ENCODE assay signal across 8 mouse cellular contexts in genomic region chr11:72487739-72488138, GRCm38 (mm10). TPM values are rescaled to one million over a fixed set of nuclear protein-coding genes. Genes with fewer than 3 reads are reported as not detected.
DNase-seq lines count a peak whose midpoint lies in the region; ATAC-seq and TF ChIP-seq lines count a peak whose summit lies in the region.

No protein-coding gene starts in this region.

- H3K9me3 ChIP-seq in liver, embryonic 11.5 days (ENCODE audit: control insufficient read depth, low read length): no peaks in the 10 kb centered on the region
- no peaks in the 10 kb centered on the region for H3K9me3 ChIP-seq in forebrain, embryonic 11.5 days (ENCODE audit: control insufficient read depth, low read length)
- no peaks in the 10 kb centered on the region for H3K9me3 ChIP-seq in limb, embryonic 13.5 days

- TF ChIP-seq POLR2A in small intestine, adult 2 months (IDR thresholded peaks at IDR 0.05; ENCODE audit: low read depth, low read length): no peak

- no peak for TF ChIP-seq CTCF in small intestine, adult 2 months (IDR thresholded peaks at IDR 0.05; ENCODE audit: extremely low read depth, insufficient read length, insufficient replicate concordance, low read depth, low read length)

- H3K36me3 ChIP-seq in liver, embryonic 11.5 days (ENCODE audit: control insufficient read depth, insufficient read depth, low read length): no peaks in the 10 kb centered on the region
- H3K36me3 ChIP-seq in forebrain, embryonic 11.5 days (ENCODE audit: control insufficient read depth, insufficient read depth, low read length): no peaks in the 10 kb centered on the region
- H3K36me3 ChIP-seq in limb, embryonic 13.5 days: no peaks in the 10 kb centered on the region
- no peaks in the 10 kb centered on the region for H3K36me3 ChIP-seq in small intestine, adult 2 months (ENCODE audit: control insufficient read depth, insufficient read depth, low read length)

- H3K4me2 ChIP-seq in liver, embryonic 11.5 days: peak overlapping the region; percentile 95
- peak overlapping the region; percentile 84; the same call in 1 of the 2 replicates for H3K4me2 ChIP-seq in forebrain, embryonic 11.5 days (ENCODE audit: low read depth, low read length, severe bottlenecking)
- peak overlapping the region; percentile 3; the same call in 1 of the 2 replicates for H3K4me2 ChIP-seq in limb, embryonic 13.5 days (replicated peaks)

- H3K27ac ChIP-seq in liver, embryonic 11.5 days (ENCODE audit: low read depth, low read length): peak overlapping the region; percentile 82
- no peak overlapping the region for H3K27ac ChIP-seq in forebrain, embryonic 11.5 days (ENCODE audit: low read depth, low read length)
- no peak overlapping the region for H3K27ac ChIP-seq in limb, embryonic 13.5 days
- H3K27ac ChIP-seq in small intestine, adult 2 months (ENCODE audit: insufficient read depth, low read depth, low read length): no peak overlapping the region

- H3K27me3 ChIP-seq in liver, embryonic 11.5 days (replicated peaks; ENCODE audit: control insufficient read depth, insufficient read depth, low read length): peaks cover 15% of the 10 kb centered on the region; the same call in 1 of the 2 replicates
- peaks cover 17% of the 10 kb centered on the region for H3K27me3 ChIP-seq in forebrain, embryonic 11.5 days (ENCODE audit: control insufficient read depth, insufficient read depth, low read length)
- H3K27me3 ChIP-seq in limb, embryonic 13.5 days: peaks cover 59% of the 10 kb centered on the region
- H3K27me3 ChIP-seq in small intestine, adult 2 months (ENCODE audit: control insufficient read depth, insufficient read depth, low read length): 0 out of 2 replicates have a peak, but pooled peaks cover 3% of the 10 kb centered on the region

- peak overlapping the region; percentile 83 for H3K4me3 ChIP-seq in liver, embryonic 11.5 days (ENCODE audit: low read depth, low read length)
- H3K4me3 ChIP-seq in forebrain, embryonic 11.5 days (ENCODE audit: low read depth, low read length): no peak overlapping the region
- no peak overlapping the region for H3K4me3 ChIP-seq in limb, embryonic 13.5 days
- H3K4me3 ChIP-seq in small intestine, adult 2 months (ENCODE audit: low read depth, low read length): peak overlapping the region; percentile 21; the same call in 1 of the 2 replicates

- 60% methylated on average over 2 of the region's 2 CpGs for WGBS in liver, embryonic 11.5 days
- WGBS in forebrain, embryonic 11.5 days: 96% methylated on average over 2 of the region's 2 CpGs
- 92% methylated on average over 2 of the region's 2 CpGs for WGBS in limb, embryonic 13.5 days
- WGBS in small intestine, adult 2 months: 87% methylated on average over 2 of the region's 2 CpGs

- peak overlapping the region; percentile 70 for H3K9ac ChIP-seq in liver, embryonic 11.5 days (ENCODE audit: low read depth, low read length)
- H3K9ac ChIP-seq in forebrain, embryonic 11.5 days (ENCODE audit: low read length): no peak overlapping the region
- no peak overlapping the region for H3K9ac ChIP-seq in limb, embryonic 13.5 days

- peaks cover 60% of the 10 kb centered on the region for H3K4me1 ChIP-seq in liver, embryonic 11.5 days (replicated peaks; ENCODE audit: control insufficient read depth, insufficient read depth, low read length)
- peaks cover 3% of the 10 kb centered on the region; the same call in 1 of the 2 replicates for H3K4me1 ChIP-seq in forebrain, embryonic 11.5 days (replicated peaks; ENCODE audit: control insufficient read depth, insufficient read depth, low read length)
- peaks cover 14% of the 10 kb centered on the region for H3K4me1 ChIP-seq in limb, embryonic 13.5 days
- peaks cover 14% of the 10 kb centered on the region for H3K4me1 ChIP-seq in small intestine, adult 2 months (ENCODE audit: control insufficient read depth, insufficient read depth, insufficient read length, low read length)

- no peak for DNase-seq in liver, embryonic 11.5 days (ENCODE audit: low spot score)
- DNase-seq in liver: no peak
- DNase-seq in forebrain, embryonic 11.5 days (ENCODE audit: low spot score): no peak
- DNase-seq in cerebellum, adult 18-20 months: no peak
- no peak for DNase-seq in kidney, adult 11 months
- DNase-seq in ovary, postnatal 36 days (ENCODE audit: low spot score): no peak

- ATAC-seq in liver, embryonic 11.5 days (replicated peaks; ENCODE audit: low FRiP score): no peak
- no peak for ATAC-seq in forebrain, embryonic 11.5 days (replicated peaks; ENCODE audit: low FRiP score)
- no peak for ATAC-seq in limb, embryonic 13.5 days (ENCODE audit: low FRiP score, low read depth)

RNA-seq across cellular contexts. Expression of gene Spns2, which starts 2.0 kb away (rescaled TPM):
- 20.0 and 21.0 TPM in 2 replicates for polyA plus RNA-seq in liver, embryonic 11.5 days (2014; fragmentation: Nextera tagmentation; extraction: Ambion mirVana)
- 4.0 and 4.8 TPM in 2 replicates for polyA plus RNA-seq in forebrain, embryonic 11.5 days (2014; fragmentation: Nextera tagmentation; extraction: Ambion mirVana)
- 2.1 and 2.3 TPM in 2 replicates for polyA plus RNA-seq in limb, embryonic 13.5 days (2015; fragmentation: Nextera tagmentation; extraction: Ambion mirVana)
- 65.9 and 77.7 TPM in 2 replicates for polyA plus RNA-seq in small intestine, adult 2 months (2012; rRNA removed)

RNA-seq across cellular contexts. Expression of gene Mybbp1a, which starts 46.6 kb away (rescaled TPM):
- polyA plus RNA-seq in liver, embryonic 11.5 days (2014; fragmentation: Nextera tagmentation; extraction: Ambion mirVana): 263 and 272 TPM in 2 replicates
- polyA plus RNA-seq in forebrain, embryonic 11.5 days (2014; fragmentation: Nextera tagmentation; extraction: Ambion mirVana): 165 and 166 TPM in 2 replicates
- 159 and 164 TPM in 2 replicates for polyA plus RNA-seq in limb, embryonic 13.5 days (2015; fragmentation: Nextera tagmentation; extraction: Ambion mirVana)
- 17.6 and 25.0 TPM in 2 replicates for polyA plus RNA-seq in small intestine, adult 2 months (2012; rRNA removed)

RNA-seq across cellular contexts. Expression of gene Ggt6, which starts 52.4 kb away (rescaled TPM):
- not detected in 2 replicates for polyA plus RNA-seq in liver, embryonic 11.5 days (2014; fragmentation: Nextera tagmentation; extraction: Ambion mirVana)
- not detected in 2 replicates for polyA plus RNA-seq in forebrain, embryonic 11.5 days (2014; fragmentation: Nextera tagmentation; extraction: Ambion mirVana)
- 0.74 and 0.92 TPM in 2 replicates for polyA plus RNA-seq in limb, embryonic 13.5 days (2015; fragmentation: Nextera tagmentation; extraction: Ambion mirVana)
- 20.2 and 60.1 TPM in 2 replicates for polyA plus RNA-seq in small intestine, adult 2 months (2012; rRNA removed)

Comparison
In these comparisons a context has a peak if more than half of its experiments do, and no peak if none do; other contexts are left out.
1. H3K4me2 ChIP-seq: peak in every context shown above with its lines; median percentile 95 in liver, embryonic 11.5 days; 84 in forebrain, embryonic 11.5 days; 3 in limb, embryonic 13.5 days.
2. H3K4me3 ChIP-seq: peak in liver, embryonic 11.5 days (single experiment) and small intestine, adult 2 months (single experiment); none in forebrain, embryonic 11.5 days (single experiment) and limb, embryonic 13.5 days (single experiment).
3. RNA of gene Ggt6, which starts 52.4 kb away (polyA plus RNA-seq): 20.2 to 60.1 TPM in small intestine, adult 2 months; 0.74 to 0.92 TPM in limb, embryonic 13.5 days, not detected in liver, embryonic 11.5 days and not detected in forebrain, embryonic 11.5 days; every median in the first group is over 10 times any median in the second.